Mouse (Mus musculus) hindbrain, postnatal 0 days (tissue): ENCODE measurements around the gene Cit. TPM values are rescaled to one million over a fixed set of nuclear protein-coding genes. Genes with fewer than 3 reads are reported as not detected.

ENCODE experiments used
- ATAC-seq: fragments of 200-750 bp; cut with Nextera tagmentation; 2 replicates; pipeline ENCODE4 v1.8.0; 2017; ENCODE audit warnings: mild to moderate bottlenecking, moderate TSS enrichment, moderate library complexity
- DNase-seq: peaks from one replicate; pipeline ENCODE4 v3.0.0-alpha.2; 2015; ENCODE audit warnings: low spot score
- H3K27ac ChIP-seq: fragments of 300-500 bp; sonication (generic); 2 replicates; pipeline ENCODE4 v1.5.1; 2014; ENCODE audit warnings: mild to moderate bottlenecking
- H3K27me3 ChIP-seq: fragments of 300-500 bp; sonication (generic); 2 replicates; pipeline ENCODE4 v1.6.1; 2014; ENCODE audit warnings: low read length, mixed read lengths; ENCODE audit not compliant: insufficient read depth
- H3K36me3 ChIP-seq: fragments of 300-500 bp; sonication (generic); 2 replicates; pipeline ENCODE4 v1.6.1; 2014; ENCODE audit warnings: low read length, mixed read lengths; ENCODE audit not compliant: insufficient read depth
- H3K4me1 ChIP-seq: fragments of 300-500 bp; sonication (generic); 2 replicates; pipeline ENCODE4 v1.6.1; 2014; ENCODE audit warnings: antibody characterized with exemption, low read length, mixed read lengths; ENCODE audit not compliant: insufficient read depth
- H3K4me2 ChIP-seq: fragments of 300-500 bp; sonication (generic); 2 replicates; pipeline ENCODE4 v1.6.1; 2014; ENCODE audit warnings: low read depth, mild to moderate bottlenecking, low read length, moderate library complexity, mixed read lengths
- H3K4me3 ChIP-seq: fragments of 300-500 bp; sonication (generic); 2 replicates; pipeline ENCODE4 v1.5.1; 2014; ENCODE audit warnings: low read length
- H3K9ac ChIP-seq: fragments of 300-500 bp; sonication (generic); replicated peaks from 2 replicates; pipeline ENCODE4 v1.6.1; 2014; ENCODE audit warnings: mild to moderate bottlenecking, low read length, moderate library complexity, mixed read lengths
- H3K9me3 ChIP-seq: fragments of 300-500 bp; sonication (generic); 2 replicates; pipeline ENCODE4 v1.6.1; 2016; ENCODE audit warnings: low read length, mixed read lengths
- CTCF ChIP-seq: IDR thresholded peaks from 2 replicates; pipeline ENCODE4 v1.5.1; 2016; ENCODE audit warnings: antibody characterized with exemption, control low read depth, low read depth
- WGBS: fragments of 180-500 bp; shearing (Covaris S2); extraction: QIAGEN DNeasy Blood & Tissue Kit; methylation state at CpG from one replicate; pipeline ENCODE4 v1.1.7; 2014; 5-methylcytosine and 5-hydroxymethylcytosine counted together
- polyA plus RNA-seq: library from polyadenylated mRNA; unstranded; fragments of >200 nt; fragmentation: Nextera tagmentation; extraction: Ambion mirVana; gene quantifications from 2 replicates; pipeline ENCODE4 v1.2.1, GENCODE M21; 2015
- total RNA-seq: library from RNA; depleted of rRNA; stranded (reverse); fragments of >200 nt; gene quantifications from 2 replicates; pipeline ENCODE4 v1.2.3, GENCODE M21; 2014

Gene Cit
- total and polyA plus RNA-seq, 2 experiments from 2014 or later = 30.2 to 36.7 TPM

DNA sequence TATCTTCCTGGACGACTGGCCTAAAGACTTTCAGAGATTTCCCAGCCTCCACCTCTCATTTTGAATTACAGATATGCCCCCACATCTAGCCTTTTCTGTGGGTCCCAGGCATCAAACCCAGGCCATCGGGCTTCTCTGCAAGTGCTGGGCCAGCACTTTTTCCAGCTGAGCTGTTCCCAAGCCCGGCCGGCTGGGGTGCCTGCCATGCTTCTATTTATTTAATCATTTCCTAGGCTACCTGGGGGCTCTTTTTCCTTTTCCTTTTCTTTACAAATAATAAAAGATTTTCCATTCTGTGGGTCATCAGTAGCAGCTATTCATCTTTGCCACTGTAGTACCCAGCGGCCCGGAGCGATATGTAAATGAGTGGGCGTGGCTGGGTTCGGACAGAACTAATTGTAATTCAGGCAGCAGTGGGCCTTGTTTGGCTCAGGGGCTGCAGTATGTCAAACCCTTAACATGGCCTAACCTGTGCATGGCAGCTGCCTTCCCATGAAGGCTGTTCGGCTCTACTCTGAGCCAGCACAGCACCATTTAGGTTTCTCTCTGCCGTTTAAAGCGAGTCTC is 4.3 kb downstream of the Cit start:
- ATAC-seq = no peak
- Histone ChIP-seq H3K9me3 (no peaks in the 10 kb centered on the region), H3K27me3 (no peaks in the 10 kb centered on the region), H3K9ac (no peak overlapping the region), H3K4me3 (no peak overlapping the region), H3K4me2 (no peak overlapping the region), H3K27ac (no peak overlapping the region), H3K4me1 (peaks cover 7% of the 10 kb centered on the region; the same call in 1 of the 2 replicates), H3K36me3 (no peaks in the 10 kb centered on the region)
- 45% methylated on average over 12 of the region's 12 CpGs for WGBS
- no peak for DNase-seq
- no peak for TF ChIP-seq CTCF

GRCm38 (mm10) chr5:115850250-115851028 is 5.4 kb downstream of the Cit start:
- H3K27ac ChIP-seq = no peak overlapping the region
- 0 out of 2 replicates have a peak, but pooled peaks cover under 1% of the 10 kb centered on the region for H3K4me1 ChIP-seq
- no peak for ATAC-seq
- H3K9ac ChIP-seq = no peak overlapping the region
- no peak overlapping the region for H3K4me3 ChIP-seq
- H3K27me3 ChIP-seq = no peaks in the 10 kb centered on the region
- H3K36me3 ChIP-seq = no peaks in the 10 kb centered on the region
- no peak for DNase-seq
- 87% methylated on average over 17 of the region's 17 CpGs for WGBS
- TF ChIP-seq CTCF = no peak
- H3K4me2 ChIP-seq = no peak overlapping the region
- no peaks in the 10 kb centered on the region for H3K9me3 ChIP-seq

GRCm38 (mm10) chr5:115851029-115851365 is 5.9 kb downstream of the Cit start:
- Histone ChIP-seq H3K4me1 (no peaks in the 10 kb centered on the region), H3K9ac (no peak overlapping the region), H3K27ac (no peak overlapping the region), H3K4me2 (no peak overlapping the region), H3K9me3 (no peaks in the 10 kb centered on the region), H3K4me3 (no peak overlapping the region), H3K36me3 (no peaks in the 10 kb centered on the region), H3K27me3 (no peaks in the 10 kb centered on the region)
- no peak for ATAC-seq
- DNase-seq = no peak
- no peak for TF ChIP-seq CTCF
- 88% methylated on average over 13 of the region's 13 CpGs for WGBS

DNA sequence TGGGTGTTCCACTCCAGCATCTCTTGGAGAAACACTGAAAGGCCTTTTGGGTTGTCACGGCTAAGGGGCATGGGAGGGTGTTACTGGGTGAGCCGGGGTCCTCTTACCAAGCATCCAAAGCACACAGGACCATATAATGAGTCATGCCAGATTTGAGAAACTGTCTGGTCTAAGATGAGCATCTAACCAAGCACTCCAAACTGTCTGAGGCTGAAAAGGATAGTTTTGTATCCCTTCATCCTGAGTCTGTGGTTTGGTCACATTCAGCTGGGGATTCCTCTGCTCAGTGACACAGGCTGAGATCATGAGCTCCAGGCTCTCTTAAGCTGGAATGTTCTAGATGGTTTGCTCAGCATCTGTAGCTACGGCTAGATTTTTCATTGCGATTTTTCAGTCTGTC is 7.4 kb downstream of the Cit start:
- ATAC-seq (no peak), DNase-seq (no peak)
- H3K4me1 ChIP-seq = no peaks in the 10 kb centered on the region
- H3K27ac ChIP-seq = no peak overlapping the region
- no peaks in the 10 kb centered on the region for H3K9me3 ChIP-seq
- no peak overlapping the region for H3K4me2 ChIP-seq
- 97% methylated on average over 4 of the region's 4 CpGs for WGBS
- H3K36me3 ChIP-seq = no peaks in the 10 kb centered on the region
- H3K4me3 ChIP-seq = no peak overlapping the region
- H3K27me3 ChIP-seq = no peaks in the 10 kb centered on the region
- no peak overlapping the region for H3K9ac ChIP-seq
- no peak for TF ChIP-seq CTCF

GRCm38 (mm10) chr5:115853691-115854090 is 8.6 kb downstream of the Cit start:
- no peak overlapping the region for H3K9ac ChIP-seq
- no peak overlapping the region for H3K4me3 ChIP-seq
- no peak overlapping the region for H3K4me2 ChIP-seq
- H3K27ac ChIP-seq = no peak overlapping the region
- 79% methylated on average over 9 of the region's 9 CpGs for WGBS
- no peak for TF ChIP-seq CTCF
- no peaks in the 10 kb centered on the region for H3K4me1 ChIP-seq
- no peaks in the 10 kb centered on the region for H3K9me3 ChIP-seq
- no peaks in the 10 kb centered on the region for H3K27me3 ChIP-seq
- no peaks in the 10 kb centered on the region for H3K36me3 ChIP-seq
- ATAC-seq = no peak
- no peak for DNase-seq

- H3K4me1 ChIP-seq = 0 out of 2 replicates have a peak, but pooled peaks cover 2% of the 10 kb centered on the region
- H3K4me3 ChIP-seq = no peak overlapping the region
- WGBS = 84% methylated on average over 12 of the region's 12 CpGs
- H3K36me3 ChIP-seq = no peaks in the 10 kb centered on the region
- DNase-seq (no peak), ATAC-seq (no peak)
- no peak overlapping the region for H3K4me2 ChIP-seq
- TF ChIP-seq CTCF = no peak
- H3K27ac ChIP-seq = no peak overlapping the region
- no peak overlapping the region for H3K9ac ChIP-seq
- no peaks in the 10 kb centered on the region for H3K27me3 ChIP-seq
- H3K9me3 ChIP-seq = no peaks in the 10 kb centered on the region
Measured at GRCm38 (mm10) chr5:115854370-115854769, 9.3 kb downstream of the Cit start.

DNA sequence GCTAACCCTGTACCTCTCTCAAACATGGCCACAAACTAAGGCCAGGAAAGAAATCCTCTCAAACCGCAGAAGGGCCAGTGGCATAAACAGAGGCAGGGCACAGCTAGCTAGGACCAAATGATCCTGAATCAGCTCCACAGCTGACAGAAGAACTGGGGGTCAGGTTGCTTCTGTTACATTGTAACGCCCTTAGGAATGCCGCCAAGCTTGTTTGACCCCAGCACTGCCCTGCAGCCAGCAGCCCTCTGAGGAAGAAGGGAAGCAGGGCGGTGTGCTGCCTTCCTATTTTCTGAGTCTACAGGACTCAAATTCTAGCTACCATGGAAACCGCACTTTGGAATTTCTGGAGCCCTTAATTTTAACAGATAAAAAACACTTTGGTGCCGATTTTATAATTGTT is 13.6 kb downstream of the Cit start:
- H3K4me2 ChIP-seq = no peak overlapping the region
- DNase-seq = no peak
- H3K9ac ChIP-seq = no peak overlapping the region
- H3K27me3 ChIP-seq = no peaks in the 10 kb centered on the region
- 0 out of 2 replicates have a peak, but pooled peaks cover 9% of the 10 kb centered on the region for H3K4me1 ChIP-seq
- no peaks in the 10 kb centered on the region for H3K36me3 ChIP-seq
- ATAC-seq = no peak
- H3K9me3 ChIP-seq = no peaks in the 10 kb centered on the region
- 57% methylated on average over 6 of the region's 6 CpGs for WGBS
- TF ChIP-seq CTCF = no peak
- peak overlapping the region; percentile 54 for H3K27ac ChIP-seq
- H3K4me3 ChIP-seq = no peak overlapping the region
